Mouse (Mus musculus): Measurements from ENCODE around the gene Tmem52.
"Not testable (repeated sequence)": the region's sequence is repeated elsewhere in the genome, so short reads cannot be mapped to it uniquely, and the experiment has no call there.

Gene Tmem52

DNA sequence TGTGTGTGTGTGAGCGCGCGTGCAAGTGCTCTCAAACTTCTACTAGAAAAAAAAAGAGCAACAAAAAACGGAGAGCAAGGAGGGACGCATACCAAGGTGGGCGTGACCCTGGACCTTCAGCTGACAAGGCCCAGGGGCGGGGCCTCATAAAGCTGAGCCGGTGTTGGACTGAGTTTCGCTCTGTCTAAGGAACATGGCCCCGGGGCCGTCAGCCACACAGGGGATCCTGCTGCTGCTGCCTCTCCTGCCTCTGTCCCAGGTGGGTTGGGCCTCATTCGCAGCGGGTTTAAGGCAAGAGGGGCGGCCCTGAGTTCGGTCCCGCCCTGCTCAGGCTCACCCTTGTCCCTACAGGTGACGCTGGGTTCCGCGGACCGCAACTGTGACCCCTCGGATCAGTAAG, at the start of gene Tmem52:
Gene Tmem52, plus strand, starts transcription at position 163 of the 400 bp plus-strand sequence.
- no peak for DNase-seq (ENCODE audit: low read depth)

DNA sequence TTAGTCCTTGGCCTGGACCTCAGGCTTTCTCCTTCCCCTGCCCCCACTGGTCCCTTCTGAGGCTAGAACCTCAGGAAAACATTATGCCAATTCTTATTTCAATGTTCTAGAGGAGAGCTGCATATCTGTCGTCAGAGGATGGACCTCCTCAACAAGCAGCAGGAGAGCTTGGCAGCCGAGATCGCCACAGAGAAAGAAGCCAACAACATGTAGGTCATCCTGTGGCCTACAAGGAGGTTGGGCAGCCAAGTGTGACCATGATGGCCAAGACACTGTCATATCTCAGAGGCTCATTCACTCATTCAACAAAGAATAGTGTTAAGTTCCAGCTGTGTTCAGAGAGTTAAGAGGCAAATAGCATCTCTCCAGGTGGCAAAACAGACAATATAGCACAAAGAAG, 48.8 kb upstream of the Tmem52 start:
- no peak for DNase-seq (ENCODE audit: low read depth)

DNA sequence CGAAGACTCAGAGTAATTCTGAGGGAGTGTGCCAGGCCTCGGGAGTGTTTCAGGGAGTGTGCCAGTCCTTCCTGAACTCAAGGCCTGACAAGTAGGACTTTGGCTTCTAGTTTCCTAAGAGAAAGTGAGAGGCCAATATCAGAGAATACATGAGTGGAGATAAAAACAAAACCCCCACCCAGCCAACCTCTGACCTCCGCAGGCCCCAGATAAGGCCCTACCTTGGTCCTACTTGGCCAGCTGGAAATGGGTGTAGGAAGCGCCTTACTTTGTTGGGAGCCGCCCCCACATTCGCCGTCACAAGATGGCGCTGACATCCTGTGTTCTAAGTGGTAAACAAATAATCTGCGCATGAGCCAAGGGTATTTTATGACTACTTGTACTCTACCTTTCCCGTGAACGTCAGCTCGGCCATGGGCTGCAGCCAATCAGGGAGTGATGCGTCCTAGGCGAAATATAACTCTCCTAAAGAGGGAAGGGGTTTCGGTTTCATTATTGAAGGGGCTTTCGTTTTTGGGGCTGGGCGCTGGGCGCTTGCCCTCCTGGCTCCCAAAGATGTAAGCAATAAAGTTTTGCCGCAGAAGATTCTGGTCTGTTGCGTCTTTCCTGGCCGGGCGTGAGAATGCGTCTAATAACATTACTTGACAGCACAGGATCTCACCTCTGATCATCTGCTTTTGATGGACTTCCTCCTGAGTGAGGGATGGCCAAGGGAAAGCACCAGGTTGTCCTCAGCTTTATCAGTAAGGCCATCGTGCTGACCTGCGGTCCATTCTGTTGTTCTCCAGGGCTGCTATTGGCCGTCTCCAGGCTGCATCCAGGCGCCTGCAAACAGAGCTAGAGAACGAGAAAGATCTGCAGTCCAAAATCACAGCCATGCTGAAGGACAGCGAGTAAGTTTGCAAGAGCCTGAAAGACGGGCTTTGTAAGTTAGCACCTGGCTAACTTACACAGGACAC, 47.2 kb upstream of the Tmem52 start:
- DNase-seq (ENCODE audit: low read depth), result not testable (repeated sequence)

DNA sequence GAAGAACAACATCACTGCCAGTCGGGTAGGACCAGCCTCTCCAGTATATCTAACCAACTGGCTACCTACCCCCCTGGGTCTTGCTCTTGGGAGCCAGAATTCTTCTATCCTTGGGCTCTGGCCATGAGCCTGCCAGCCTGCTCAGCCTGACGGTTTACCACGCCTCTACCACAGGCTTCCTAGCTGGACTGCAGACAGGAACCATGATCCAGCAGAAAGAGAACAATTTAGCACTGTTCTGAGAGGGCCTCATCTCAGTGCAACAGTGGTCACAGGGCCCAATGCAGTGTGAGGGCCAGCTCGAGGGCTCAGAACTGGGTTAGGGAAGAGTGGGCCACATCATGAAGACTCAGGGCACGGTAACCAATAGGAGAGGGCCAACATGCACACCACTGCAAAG, 44.9 kb upstream of the Tmem52 start:
- no peak for DNase-seq (ENCODE audit: low read depth)

DNA sequence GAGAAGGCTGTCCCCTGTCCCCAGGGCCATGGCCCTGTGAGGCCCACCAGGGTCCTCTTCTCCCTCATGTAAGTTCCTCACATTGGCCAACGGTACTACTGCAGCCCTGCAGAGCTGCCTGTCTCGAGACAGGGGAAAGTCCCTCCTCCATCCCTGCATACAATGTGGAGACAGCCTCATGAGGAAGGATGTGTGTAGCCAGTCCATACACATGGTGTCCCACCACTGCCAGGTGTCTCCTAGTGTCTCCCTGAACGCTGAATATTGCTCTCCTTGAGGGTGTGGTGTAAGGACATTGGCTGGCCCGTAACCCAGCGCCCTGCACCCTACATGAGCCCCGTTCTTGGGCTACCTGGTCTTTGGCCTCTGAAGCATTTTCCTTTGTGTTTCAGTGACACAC, 42.6 kb upstream of the Tmem52 start:
- DNase-seq (ENCODE audit: low read depth), result no peak

DNA sequence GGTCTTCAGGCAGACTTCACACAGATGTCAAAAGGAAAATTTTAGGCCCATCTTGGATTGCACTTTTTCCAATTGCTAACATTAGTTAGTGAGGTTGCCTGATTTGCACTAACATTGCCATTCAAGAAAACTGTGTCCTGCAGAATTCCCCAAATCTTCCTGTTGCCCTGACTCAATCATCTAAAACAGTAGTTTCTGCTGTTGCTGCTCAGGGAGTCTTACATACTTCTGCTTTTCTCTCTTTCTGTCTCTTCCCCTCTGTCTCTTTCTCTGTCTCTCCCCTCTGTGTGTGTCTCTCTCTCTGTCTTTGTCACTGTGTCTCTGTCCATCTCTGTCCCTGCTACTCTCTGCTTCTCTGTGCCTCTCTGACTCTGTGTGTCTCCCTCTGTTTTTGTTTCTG, 40.5 kb upstream of the Tmem52 start:
- no peak for DNase-seq (ENCODE audit: low read depth)

DNA sequence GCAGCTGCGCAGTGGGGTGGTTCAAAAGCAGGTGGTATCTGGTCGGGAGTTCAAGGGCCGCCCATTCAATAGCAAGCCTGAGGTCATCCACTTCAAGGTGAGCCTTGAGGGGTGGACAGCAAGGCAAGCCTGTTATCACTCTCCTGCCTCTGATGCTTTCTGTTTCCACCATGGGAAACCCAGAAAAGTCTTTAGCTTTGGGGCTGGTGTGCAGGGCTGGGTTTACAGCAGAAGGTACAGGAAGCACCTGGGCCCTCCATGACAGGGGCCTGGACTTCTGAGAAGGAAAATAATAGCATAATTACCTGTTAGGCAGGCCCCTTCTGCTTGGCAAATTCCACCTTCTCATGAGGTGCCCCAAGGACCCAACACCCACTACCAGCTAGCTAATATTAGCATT, 39.7 kb upstream of the Tmem52 start:
- no peak for DNase-seq (ENCODE audit: low read depth)

DNA sequence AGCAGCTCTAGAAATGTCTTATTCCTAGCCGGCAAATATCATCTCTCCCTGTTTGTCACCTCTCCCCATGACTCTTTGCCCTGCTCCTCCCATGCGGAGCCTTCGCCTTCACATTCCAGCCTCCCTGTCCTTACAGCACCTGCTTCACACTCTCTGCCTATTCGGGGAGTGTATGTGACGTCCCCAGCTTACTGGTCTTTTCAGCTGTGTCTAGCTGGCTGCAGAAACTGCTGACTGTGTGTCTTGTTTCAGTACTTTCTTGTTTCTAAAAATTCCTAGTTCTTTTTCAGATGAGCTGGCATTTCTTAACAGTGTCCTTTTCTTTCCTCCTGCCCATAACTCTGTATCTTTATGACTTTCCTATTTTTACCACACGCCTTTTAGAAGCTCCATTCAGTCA, 36.6 kb upstream of the Tmem52 start:
- DNase-seq (ENCODE audit: low read depth), result no peak

DNA sequence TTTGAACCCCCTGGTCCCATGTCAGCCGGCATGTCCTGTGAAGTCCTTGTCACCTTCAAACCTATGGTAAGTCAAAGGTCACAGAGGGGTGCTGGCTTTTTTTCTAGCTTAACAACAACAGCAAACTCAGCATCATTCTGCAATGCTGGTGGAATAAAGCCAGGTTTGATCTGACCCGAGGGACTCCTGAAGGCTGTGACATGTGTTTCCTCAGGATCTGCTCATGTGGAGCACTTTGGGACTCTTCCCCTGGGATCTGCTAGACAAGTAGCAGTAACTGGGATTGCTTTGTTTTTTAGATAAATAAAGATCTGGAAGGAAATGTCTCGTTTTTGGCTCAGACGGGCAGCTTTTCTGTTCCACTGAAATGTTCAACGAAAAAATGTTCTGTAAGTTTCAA, 34.9 kb upstream of the Tmem52 start:
- DNase-seq (ENCODE audit: low read depth), result no peak

DNA sequence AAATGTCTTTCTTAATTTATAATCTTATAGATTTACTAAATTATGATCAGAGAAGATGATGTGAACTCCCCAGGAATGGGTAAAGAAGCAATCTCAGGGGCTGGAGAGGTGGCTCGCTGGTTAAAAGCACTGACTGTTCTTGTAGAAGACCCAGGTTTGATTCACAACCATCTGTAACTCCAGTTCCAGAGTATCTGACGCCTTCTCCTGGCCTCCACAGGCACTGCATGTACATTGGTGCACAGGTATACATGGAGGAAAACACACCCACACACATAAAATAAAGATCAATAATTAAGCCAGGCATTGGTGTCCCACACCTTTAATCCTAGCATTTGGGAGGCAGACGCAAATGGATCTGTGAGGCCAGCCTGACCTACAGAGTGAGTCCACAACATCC, 26.1 kb upstream of the Tmem52 start:
- no peak for DNase-seq (ENCODE audit: low read depth)

DNA sequence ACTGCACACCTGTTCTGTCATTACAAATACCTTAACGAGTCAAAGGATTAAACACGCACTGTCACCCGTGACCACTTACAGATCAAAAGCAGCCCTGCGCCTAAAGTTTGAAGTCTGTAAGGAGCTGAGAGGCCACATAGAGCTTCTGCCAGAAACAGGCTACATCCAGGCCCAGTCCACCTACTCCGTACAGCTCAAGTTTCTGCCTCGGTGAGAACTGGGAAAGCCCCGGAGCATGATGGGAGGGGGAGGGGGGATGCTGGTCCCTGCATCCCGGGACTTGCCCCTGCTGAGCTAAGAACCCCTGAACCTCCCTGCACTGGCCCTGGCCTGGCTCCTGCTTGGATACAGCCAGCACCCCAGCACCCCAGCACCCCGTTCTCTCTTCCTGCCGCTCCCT, 17.3 kb upstream of the Tmem52 start:
- no peak for DNase-seq (ENCODE audit: low read depth)

DNA sequence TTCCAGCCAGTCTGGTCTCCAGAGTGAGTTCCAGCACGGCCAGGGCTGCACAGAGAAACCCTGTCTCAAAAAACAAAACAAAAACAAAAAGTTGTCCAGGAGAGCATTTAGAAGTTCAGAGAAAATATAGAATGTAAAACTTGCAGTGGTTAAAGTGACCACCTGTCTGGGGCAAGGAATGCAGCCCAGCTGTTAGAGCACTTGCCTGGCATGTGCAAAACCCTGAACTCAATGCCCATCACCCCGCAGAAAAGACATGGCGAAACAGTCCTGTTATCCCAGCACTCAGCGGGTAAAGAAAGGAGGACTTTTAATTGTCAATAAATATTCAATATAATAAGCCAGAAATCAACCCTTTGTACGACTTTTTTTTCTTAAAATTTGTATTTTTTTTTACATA, 10.3 kb upstream of the Tmem52 start:
- DNase-seq (ENCODE audit: low read depth), result no peak

DNA sequence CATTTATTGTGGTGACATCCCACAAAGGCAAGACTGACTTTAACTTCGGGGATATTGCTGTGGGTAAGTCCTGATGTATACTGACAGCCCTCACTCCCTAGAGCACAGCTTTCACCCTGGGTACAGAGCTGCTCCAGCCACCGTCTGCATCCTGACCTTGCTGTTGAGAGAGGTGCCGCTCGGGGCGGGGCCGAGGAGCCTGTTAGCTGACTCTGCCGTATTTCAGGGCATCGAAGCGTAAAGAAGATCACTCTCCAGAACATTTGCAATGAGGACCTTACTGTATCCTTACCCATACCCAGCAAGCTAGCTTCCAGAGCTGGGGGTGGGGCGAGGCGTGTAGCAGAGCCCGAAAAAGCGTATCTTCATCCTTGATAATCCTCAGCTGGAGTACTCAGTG, 5.9 kb upstream of the Tmem52 start:
- DNase-seq (ENCODE audit: low read depth), result no peak

DNA sequence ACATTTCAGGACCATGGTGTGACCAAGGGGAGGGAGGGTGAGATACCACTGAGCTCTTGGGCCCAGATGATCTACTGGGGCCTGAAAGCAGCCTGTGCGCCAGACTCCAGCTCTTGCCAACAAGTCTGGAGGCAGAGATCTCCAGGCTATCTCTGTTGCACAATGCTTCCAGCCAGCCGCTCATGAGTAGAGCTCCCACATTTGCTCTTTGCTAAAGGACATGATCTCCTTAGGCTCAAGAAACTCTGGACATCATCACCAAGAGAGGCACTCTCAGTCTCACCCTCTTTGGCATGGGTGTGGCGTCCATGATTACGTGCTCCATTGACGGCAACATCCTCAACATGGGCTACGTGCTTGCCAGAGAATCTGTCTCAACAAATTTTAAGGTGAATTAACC, 5.3 kb upstream of the Tmem52 start:
- no peak for DNase-seq (ENCODE audit: low read depth)

DNA sequence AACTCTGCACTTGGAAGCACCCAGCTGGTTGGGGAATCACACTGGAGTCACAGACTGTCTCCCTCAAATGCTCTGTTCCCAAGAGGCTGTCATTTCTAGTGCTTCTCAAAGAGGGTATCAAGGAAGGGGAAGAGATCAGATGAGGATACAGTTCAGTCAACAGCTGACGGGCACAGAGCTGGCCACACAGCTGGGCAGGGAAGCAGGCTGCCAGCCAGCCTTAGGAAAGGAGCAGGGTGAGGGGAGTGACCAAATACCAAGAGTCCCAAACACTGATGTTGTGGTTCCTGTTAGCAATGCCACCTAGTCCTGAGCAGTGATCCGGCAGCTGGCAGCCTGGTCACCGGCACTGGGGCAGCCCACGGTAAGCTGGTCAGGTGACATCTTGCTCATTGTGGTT, 4.9 kb upstream of the Tmem52 start:
- DNase-seq (ENCODE audit: low read depth), result no peak

DNA sequence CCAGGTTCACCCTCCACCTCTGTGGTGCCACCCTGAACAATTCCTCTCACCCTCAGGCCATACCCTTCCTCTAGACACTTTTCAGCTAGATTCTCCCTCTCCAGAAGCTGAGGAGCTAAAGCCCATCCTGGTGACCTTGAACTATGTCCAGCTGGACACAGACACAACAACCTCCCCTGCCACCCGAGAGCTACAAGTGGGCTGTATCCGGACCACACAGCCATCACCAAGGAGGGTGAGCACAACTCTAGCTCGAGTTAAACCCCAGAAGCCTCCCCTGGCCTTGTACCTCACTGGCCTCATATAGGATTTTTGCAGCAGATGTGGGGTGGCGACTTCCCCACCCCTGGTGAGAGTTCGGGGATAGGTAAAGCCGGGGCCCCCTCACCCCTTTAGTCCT, 3.3 kb upstream of the Tmem52 start:
- DNase-seq (ENCODE audit: low read depth), result no peak

DNA sequence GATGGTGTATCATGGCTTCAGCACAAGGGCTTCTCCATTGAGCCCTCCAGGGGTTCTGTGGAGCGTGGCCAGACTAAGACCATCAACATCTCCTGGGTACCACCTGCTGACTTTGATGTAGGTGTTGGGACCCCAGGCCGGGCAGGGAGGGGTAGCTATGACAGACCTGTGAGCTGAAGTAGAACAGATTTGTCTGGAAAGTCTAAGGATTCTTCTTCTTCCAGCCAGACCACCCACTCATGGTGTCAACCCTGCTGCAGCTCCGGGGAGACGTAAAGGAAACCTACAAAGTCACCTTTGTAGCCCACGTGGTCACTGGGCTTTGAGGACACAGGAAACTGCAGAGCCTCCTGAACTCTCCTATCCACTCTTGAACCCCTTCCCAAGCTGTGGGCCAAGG, 2.8 kb upstream of the Tmem52 start:
- DNase-seq (ENCODE audit: low read depth), result no peak

DNA sequence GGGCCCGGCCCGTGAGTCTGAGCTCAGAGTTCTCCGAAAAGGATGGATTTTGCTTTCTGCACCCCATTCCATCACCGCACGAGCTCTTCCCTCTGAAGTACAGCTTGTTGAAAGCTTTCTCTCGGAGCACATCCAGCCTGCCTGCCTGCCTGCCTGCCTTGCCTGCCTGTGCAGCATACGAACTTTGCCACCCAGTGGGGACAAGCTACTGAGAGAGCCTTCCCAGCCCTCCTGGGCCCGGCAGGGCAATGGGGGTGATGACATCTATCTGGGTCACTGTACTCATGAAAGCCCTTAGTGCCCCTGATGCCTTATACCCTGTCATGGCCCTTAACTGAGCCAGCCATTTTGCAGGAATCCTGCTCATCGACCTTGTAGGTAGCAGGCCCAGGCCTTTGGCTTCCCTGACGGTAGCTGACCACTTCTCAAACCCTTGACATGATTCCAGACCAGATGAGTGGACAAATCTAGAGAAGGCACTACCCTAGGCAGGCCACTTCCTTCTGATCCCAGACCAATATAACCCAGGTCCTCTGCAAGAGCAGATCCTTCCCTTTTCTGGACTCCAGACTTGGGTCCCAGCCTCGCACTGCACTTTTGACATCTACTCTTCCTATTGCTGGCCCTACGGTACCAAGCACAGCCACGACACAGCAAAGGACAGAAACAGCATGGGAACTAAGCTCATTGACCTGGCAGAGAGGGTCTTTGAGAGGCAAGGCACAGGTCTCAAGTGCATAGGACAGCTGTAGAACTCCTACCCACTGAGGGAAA, 1.5 kb upstream of the Tmem52 start:
- DNase-seq (ENCODE audit: low read depth), result no peak

DNA sequence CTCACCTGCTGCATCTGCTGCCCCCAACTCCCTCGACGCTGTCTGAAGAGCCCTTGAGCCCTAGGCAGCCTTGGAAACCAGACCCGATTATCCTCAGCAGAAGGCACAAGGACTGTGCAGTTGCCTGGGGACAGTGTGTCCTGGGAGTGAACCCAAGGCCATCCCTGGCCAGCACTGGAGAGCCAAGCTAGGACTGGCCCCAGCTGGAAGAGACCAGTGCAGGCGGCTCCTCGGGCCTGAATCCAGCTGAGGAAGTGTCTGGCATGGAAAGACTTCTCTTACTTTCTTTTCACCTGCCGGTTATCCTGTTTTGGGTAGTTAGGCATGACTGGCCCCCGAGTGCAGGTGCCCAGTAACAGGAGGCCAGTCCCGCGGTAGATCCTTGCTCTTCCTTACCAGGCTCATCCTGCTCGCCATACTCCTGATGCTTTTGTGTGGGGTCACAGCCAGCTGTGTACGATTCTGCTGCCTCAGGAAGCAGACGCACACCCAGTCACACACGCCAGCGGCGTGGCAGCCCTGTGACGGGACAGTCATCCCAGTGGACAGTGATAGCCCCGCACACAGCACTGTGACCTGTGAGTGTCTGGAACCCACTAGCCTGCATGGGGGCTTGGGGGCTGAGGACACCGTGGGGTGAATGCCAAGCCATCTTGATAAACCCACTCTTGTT, 812 bp downstream of the Tmem52 start:
- DNase-seq (ENCODE audit: low read depth), result no peak

DNA sequence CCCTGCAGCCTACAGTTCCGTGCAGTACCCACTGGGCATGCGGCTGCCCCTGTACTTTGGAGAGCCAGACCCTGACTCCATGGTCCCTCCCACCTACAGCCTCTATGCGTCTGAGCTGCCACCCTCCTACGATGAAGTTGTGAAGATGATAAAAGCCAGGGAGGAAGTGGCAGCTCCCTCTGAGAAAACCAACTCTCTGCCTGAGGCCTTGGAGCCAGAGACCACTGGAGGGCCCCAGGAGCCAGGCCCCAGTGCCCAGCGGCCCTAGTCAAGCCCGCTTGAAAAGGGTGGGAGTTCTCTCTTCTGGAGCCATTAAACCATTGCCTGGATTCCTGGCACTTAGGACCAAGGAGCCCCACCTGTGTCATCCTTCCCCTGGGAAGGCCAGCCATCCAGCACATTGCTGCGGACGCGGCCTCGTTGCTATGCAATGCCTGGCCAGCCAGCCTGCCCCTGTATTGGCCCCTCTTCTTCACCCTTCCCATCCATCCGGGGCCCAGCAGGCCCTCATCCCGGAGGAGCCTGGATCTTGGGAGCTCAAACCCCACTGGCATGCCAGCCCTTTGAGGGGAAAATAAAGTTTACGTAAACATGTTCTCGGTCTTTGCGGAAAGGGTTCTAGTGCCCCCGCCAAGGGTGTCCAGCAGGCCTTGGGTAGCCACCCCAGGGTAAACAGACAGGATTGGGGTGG, 1.5 kb downstream of the Tmem52 start:
- DNase-seq (ENCODE audit: low read depth), result no peak

DNA sequence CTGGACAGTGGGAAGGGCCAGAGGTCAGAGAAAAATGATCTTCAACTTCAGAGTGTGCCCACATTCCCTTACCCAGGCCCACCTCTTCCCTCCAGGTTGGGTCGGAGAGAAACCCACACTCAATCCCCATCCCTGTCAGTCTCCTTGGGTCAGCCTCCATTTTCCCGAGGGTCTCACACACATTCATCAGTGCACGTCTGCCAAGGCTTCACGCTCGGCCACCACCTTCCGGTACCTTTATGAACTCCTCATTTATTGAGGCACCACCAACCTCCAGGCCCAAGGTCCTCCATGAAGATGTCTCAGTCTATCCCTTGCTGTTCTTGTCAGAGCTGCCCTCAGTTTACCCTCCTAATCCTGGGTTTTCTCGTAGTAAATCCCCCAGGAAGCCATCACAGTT, 2.1 kb downstream of the Tmem52 start:
- DNase-seq (ENCODE audit: low read depth), result no peak

DNA sequence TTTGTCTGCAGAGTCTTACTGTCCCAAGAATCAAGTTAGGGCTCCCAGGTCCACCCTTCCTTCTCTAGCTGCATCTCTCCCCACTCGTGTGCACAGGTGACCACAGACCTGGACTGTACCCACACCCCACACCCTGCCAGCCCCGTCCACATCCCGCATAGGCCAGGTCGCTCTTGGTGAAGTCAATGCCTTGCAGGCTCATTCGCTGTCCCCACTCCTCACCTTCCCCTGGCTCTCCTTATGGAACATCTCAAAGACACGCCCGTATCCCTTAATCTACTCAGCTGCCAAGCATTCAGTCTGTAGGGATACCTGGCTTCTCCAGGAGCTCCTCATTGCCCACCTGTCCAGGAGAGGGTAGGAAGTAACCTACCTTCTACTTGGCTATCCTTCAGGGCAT, 2.5 kb downstream of the Tmem52 start:
- DNase-seq (ENCODE audit: low read depth), result no peak

Measured in 416B (cell line).